Mouse (Mus musculus) B cell, adult (primary cell): Measurements from ENCODE around the gene Cd180. TPM values are rescaled to one million over a fixed set of nuclear protein-coding genes. Genes with fewer than 3 reads are reported as not detected.

ENCODE experiments used
- total RNA-seq: library from RNA; stranded (reverse); gene quantifications from 4 replicates; pipeline ENCODE4 v1.2.4, GENCODE M21; 2023; ENCODE audit not compliant: inconsistent age

The Cd180 gene
- 463 to 515 TPM (median 495 TPM) in 4 replicates for total RNA-seq

GRCm38 (mm10) chr13:102693341-102693801 lies at the start of gene Cd180:
Gene Cd180, plus strand, starts transcription at chr13:102693558.

